Mouse (Mus musculus) adrenal gland (tissue): ENCODE results near the gene Dppa5a.
"Not testable (repeated sequence)": the region's sequence is repeated elsewhere in the genome, so short reads cannot be mapped to it uniquely, and the experiment has no call there.

Experiments
- intact Hi-C: fragments of 180-260 bp; cut with DNase I; formaldehyde crosslinking; loops from one replicate; pipeline ENCODE4 v1.15.1; 2025
- long read RNA-seq, 2 experiments: library from polyadenylated mRNA; unstranded; transcript quantifications; one replicate each; pipeline ENCODE4 v2.0.0; 2020; ENCODE audit warnings: borderline replicate concordance in 1 of 2; ENCODE audit not compliant: insufficient replicate concordance in 1 of 2

Dppa5a gene
- long read RNA-seq, experiment 1: 0 reads
- long read RNA-seq, experiment 2: 0 reads

DNA sequence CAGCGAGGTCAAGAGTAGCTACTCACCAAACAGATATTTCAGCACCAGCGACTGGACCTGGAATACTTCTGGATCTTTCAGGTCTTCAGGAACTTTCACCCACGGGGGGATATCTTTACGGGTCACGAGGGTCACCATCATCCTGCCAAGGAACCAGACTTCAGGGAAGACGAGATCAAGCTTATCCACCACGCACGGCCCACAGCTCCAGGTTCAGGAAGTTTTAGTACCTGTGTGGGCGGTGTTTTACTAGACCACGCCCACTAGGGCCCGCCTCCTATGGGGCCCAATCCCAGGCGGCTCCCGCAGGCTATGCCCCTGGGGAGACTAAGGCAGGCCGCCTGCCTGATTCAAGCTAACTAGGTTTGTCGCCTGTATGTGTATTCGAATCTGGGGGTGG is at the start of gene Dppa5a:
Gene Dppa5a (minus strand): TSS at position 219 of the 400 bp plus-strand sequence.
- intact Hi-C loops: not testable (repeated sequence)

DNA sequence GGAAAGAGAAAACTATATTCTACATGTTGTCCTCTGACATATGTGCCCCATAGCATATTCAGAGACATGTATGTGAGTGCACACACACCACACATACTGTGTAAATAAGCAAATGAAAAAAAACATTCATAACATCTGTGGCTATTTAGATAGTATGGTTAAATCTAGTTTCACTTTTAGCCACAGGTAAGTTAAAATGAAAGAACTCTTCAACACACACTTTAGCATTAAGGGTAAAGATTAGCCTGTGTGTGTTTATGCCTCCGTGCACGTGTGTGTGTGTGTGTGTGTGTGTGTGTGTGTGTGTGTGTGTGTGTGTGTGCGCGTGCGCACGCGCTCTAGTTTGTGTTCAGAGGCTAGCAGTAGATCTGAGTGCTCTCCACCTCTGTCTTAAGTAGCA is 33.6 kb upstream of the Dppa5a start:
- intact Hi-C loops: no loop called here

DNA sequence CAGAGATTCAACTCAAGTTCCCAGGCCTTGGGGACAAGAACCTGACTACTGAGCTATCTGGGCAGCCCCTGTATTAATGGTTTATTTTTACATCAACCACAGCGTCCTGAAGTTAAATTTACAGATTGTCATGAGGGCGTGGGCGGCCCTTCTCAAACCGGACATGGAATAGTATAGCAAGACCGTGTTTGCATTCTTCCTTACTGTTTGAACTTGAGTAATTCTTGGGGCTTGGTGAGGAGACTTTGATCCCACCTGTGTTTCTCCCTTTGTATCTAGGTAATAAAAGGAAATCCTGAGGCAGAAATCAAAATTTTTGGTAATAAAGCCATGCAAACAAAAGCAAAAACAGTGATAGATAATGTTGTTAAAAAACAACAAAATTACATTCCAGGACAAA is 32.6 kb upstream of the Dppa5a start:
- intact Hi-C loops: no loop called here

DNA sequence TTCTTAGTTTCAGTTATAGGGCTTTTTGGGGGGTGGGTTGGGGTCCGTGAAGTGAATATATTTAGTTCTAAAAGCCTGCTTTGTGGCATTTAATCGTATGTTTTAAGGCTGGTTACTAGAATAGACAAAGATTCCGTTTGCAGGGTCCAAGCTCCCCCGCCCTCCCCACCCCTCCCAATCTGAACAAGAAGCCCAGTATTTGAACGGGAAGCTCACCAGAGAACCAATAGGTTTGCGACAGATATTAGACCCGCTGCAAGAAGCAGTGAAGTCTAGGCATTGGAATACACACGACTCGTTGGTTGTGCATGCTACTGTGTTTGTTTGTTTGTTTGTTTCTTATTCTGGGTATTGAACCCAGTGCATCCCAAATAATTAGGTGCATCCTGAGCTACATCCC is 28.5 kb upstream of the Dppa5a start:
- intact Hi-C loops: no loop called here

DNA sequence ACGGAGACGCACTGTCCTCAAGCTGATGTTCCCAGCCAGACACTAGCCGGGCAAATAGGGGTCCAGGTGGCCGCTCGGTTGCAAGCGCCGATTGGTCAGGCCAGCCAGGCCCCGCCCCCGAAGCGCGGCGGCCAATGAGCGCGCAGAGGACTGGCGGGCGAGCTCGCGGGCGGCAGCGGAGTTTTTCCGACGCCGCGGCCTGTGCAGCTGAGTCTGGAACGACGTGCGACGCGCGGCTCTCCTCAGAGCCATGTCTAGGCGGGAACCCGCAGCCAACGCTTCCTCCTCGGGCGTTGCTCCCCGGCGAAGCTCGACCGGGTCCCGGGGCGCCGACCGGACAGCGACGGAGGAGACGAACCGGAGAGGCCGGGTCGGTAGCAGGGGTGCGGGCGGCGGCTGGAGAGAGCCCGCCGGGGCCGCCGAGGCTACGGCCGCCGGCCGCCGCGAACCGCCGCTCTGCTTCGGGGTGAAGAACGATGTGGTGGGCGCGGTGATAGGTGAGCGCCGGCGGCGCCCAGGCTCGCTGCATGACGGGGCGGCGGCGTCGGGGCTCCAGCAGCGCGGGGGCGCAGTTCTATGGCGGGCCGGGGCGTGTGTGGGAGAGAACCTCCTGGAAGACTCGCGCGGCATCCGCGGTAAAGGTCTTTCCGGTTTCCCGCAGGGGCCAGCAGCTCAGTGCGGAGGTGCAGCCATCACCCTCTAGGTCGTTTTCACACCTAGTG is 27.8 kb upstream of the Dppa5a start, which contains the start of gene Ddx43:
Gene Ddx43 (plus strand): TSS at position 148 of the 722 bp plus-strand sequence.
- intact Hi-C loops: no loop called here

DNA sequence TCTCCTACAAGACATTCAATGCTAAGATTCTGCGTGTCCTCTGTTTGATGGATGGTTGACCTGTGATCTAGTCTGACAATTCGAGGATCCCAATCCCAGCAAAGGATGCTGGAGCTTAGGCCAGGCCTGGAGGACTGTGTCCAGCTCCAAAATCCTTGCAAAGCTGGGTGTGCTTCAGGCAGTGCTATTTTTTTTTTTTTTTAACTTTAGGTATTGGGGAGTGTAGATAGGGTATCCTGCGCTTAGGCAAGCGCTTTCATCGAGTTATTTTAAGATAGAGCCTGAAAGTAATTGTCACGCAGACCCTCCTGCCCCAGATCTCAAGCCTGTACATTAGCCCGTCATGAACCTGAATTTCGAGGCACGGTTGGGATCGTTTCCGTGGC is 27.3 kb upstream of the Dppa5a start:
- intact Hi-C loops: no loop called here

DNA sequence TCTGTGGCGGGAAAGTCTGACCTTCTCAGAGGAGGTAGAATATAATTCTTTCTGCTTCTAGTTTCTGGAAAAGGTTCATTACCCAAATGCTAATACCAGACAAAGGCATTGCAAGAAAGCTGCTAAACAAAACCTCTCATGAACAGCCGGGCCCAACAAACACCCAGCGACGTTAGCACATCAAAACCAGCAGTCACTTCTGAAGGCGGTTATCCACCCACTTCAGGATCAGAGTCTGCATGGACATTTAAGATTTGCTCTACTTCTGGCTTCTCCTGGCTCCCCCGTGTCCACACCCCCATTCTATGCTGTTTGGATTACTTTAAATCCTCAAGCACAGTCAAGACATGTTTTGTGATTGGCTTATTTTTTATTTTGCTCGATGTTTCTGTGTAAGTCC is 26.6 kb upstream of the Dppa5a start:
- intact Hi-C loops: no loop called here

DNA sequence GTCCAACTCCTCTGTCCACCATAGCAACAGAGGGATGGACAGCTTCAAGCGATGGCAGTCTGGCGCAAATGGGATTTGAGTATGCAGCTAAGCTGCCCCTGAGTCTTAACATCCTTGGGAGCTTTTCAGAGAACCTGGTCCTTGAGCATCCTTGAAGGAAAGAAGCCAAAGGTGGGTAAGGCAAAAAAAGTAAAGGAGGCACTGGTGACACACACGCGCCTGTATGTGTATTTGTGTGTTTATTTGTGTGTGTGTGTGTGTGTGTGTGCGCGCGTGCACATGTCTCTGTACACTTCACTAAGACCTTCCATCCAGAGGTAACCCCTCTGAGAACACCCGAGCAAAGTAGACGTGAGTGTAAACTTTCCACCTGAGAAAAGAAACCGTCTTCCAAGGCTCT is 25.8 kb upstream of the Dppa5a start:
- intact Hi-C loops: no loop called here

DNA sequence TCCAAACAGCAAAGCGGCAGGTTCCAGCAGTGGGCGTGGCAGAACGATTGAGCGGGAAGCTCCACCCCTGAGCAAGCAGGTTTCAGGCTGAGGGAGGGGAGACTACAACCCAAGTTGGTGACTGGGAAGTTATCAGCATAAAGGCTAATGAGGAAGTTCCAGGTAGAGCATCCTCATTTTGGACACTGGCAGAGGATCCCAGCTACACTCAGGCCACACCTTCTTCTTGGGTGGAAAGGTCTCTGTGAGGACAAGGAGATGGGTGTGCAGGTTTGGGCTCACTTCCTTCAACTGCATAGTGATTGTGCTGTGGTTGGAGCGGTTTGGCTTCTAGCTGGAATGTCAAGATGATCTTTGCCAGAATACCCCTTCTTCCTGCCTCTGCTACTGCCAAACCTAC is 22.0 kb upstream of the Dppa5a start:
- intact Hi-C loops: loop anchor here (5.0 kb wide), 1 partner anchor 73 kb away; no protein-coding TSS in a partner anchor

DNA sequence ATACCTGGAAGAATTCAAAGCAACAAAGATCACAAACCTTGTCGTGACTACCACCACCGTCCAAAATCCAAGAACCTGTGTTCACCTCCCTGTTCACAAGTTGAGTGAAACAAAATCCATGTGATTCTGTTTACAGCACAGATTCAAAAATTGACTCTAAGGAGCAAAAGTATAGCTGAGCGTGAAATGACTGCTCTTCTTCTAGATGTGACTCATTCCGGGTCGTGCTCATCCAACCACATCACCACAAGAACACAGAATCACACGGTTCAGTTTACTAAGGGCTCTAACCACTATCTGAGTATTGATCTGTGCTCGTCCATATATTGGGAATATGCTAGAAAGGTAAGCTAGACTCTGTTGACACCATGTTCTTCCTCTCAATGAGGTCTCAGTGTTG is 19.0 kb upstream of the Dppa5a start:
- intact Hi-C loops: loop anchor here (5.0 kb wide), 1 partner anchor 70 kb away; no protein-coding TSS in a partner anchor

DNA sequence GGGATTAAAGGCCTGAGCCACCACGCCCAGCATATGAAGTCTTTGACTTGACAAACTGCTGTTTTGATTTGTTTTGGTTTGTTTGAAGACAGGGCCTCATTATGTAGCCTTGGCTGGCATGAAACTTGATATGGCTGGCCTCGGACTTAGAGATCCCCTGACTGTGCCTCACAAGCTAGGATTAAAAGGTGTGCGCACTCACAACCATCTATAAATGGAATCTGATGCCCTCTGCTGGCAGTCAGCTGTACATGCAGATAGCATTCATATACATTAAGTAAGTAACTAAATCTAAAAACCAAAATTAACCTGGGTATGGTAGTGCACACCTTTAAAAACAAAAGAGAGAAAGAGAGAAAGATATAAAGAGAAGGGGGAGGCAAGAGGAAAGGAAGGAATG is 17.9 kb upstream of the Dppa5a start:
- intact Hi-C loops: loop anchor here (5.0 kb wide), 1 partner anchor 69 kb away; no protein-coding TSS in a partner anchor

DNA sequence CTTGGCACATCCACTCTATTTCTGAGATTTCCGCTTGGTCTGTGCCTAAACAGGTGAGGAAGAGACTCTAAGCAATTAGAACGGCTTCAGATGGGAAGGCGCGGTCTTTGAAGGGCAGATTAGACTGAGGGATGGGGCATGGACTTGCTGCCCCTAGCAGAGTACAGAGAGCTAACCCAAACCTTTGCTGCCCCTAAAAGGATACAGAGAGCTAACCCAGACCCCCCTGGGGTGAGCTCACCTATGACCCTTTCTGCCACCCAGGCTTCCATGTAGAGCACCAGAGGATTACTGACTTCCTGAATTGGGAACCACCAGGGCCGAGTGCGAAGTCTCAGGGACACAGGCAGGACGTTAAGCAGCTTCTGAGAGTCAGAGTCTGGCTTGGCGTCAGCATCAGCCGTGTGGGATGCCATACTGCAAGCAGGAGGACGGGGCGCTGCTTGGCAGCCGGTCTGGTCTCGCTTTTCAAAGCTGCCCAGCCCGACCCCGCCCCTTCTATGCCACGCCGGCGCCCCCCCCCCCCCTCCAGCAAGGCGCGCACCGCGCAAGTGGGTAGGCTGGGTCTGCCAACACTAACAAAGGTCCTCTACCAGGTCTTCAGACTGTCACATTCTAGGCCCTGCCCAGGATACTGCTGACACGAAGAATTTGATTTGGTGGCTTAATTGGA is 10.3 kb upstream of the Dppa5a start, which contains the start of gene Ooep:
Gene Ooep (minus strand): TSS at position 613 of the 673 bp plus-strand sequence.
- intact Hi-C loops: no loop called here

DNA sequence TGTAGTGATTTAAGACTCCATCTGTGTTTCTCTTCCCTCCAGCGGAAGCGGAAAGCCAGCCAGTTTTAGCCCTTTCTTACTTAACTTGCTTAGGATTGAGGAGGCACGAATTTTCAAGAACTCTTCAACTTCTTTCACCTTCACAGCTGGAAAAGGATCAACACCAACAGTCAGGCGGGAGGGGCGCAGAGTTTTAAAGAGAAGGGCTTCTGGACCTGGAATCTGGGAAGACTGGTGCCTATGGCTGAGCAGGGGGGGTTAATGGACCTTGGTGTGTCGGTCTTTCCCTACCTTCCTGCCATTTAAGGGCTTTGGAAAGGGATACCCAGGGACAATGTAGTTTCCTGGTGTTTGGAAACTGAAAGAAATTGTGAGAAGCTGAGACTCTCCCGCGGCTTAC is 9.6 kb upstream of the Dppa5a start:
- intact Hi-C loops: no loop called here

DNA sequence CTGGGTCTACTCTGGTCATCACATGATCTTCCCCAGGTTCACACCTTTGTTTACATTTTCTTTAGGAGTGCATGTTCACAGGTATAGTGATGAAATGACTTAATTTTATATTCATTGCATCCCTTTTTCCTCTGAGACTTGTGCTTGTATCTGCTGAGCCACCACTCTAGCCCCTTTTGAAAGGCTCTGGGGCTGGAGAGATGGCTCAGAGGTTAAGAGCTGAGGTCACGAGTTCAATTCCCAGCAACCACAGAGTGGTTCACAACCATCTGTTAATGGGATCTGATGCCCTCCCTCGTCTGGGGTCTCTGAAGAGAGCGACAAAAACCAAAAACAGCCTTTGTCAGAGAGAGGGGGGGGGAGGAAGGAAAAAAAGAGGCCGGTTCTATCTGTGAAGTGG is 7.5 kb upstream of the Dppa5a start:
- intact Hi-C loops: no loop called here

DNA sequence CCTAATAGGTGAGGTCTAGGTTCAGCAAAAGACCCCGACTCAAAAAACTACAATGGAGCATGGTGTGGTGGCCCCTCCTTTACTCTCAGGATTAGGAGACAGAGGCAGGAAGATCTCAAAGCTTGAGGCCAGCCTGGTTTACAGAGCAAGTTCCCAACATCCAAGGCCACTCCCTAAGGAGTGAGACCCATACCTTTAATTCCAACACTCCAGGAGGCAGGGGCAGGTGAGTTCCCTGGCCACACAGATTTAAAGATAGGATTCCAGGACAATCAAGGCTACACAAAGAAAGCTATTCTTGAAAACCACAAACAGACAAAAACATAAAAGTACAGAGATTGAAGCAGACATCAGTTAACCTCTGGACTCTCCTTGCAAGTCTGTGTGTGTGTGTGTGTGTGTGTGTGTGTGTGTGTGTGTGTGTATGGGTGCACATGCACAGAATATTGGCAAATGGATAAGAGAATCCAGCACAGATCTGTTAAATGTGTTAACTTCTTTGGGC is 7.0 kb upstream of the Dppa5a start:
- intact Hi-C loops: no loop called here

DNA sequence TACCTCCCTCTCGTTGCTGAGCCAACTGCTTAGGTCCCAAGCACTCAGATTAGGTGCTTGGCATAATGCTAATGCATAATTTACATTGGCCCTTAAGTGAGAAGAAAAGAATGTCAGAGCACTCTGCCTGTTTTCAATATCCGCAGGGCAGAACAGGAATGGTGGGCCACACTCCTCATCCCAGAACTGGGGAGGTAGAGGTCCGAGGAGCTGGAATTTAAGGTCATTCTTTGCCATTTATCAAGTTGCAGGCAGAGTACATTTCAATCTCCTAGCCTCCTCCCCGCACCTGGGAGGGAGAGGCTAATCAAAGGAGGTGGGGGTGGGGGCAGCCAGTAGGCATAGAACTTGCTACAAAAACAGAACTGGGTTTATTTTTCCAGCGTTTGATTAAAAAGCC is 6.4 kb upstream of the Dppa5a start:
- intact Hi-C loops: no loop called here

DNA sequence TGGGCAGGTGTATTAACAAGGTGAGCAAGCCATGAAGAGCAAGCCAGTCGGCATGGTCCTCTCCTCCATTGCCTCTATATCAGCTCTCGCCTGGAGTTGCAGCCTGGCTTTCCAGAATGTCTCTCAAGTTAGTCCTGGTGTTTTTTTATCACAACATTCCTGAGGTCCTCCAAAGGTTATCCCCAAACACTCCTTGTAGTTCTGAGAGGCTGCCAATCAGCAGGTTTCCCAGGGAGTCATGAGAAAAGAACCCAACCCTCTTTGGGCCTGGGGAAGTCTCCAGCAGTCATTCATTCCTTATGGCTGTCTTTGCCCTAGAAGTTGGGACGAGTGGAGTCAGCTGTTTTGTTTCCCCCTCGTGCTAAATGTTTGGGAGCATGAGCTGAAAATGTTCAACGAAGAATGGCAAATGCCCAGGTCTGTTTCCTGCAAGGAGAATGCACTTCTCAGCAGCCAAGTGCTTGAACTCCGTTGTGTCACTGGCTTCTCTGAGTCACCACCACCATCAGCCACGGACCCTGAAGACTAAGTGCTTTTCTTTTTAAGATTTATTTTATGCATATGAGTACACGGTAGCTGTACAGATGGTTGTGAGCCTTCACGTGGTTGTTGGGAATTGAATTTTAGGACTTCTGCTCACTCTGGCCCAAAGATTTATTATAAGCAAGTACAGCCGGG is 5.0 kb upstream of the Dppa5a start:
- intact Hi-C loops: no loop called here

DNA sequence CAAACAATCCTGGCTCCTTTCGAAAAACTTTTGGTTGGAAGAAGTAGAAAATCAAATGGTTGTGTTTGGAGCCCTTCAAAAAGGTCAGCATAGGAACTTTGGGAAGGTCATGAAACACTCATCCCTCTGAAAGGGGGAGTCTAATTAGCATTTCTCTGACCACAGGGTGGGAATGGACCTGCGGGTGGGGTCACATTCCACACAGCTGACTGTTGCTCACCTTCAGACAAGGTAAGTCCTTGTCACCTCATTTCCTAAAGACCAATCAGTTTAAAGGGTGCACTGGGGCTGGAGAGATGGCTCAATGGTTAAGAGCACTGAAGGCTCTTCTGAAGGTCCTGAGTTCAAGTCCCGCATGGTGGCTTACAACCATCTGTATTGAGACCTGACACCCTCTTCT is 3.5 kb upstream of the Dppa5a start:
- intact Hi-C loops: no loop called here

DNA sequence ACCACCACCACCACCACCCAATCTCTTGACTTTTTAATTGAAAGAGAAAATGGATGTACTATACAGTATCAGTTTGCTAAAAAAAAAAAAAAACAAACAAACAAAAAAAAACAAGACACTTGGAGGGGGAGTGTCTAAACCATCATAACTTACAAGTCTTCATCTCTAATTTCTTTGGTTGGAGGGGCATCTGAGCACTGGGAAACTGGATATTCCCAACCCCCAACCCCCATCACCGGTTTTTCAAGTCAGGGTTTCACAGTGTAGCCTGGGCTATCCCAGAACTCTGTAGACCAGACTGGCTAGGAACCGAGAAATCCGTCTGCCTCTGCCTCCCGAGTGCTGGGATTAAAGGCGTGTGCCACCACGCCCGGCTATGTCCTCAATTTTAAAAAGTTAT is 1.8 kb upstream of the Dppa5a start:
- intact Hi-C loops: no loop called here

DNA sequence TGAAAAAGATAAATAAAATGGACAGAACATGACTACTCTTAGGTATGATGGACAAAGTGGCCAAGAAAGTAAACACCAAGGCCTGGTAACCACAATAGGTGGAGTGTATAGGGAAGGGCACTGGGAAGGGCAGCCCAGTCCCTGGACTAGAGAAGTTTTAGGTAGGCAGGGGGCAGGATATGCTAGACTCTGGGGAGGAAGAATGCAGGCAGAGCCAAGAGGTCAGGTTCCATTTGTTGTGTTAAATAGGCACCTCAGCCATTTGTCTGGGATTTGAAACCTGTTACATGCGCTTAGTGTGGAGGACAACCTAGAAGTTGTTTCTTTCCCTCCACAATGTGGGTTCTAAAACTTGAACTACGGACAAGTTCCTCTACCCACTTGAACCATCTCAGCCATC is 1.4 kb upstream of the Dppa5a start:
- intact Hi-C loops: no loop called here

DNA sequence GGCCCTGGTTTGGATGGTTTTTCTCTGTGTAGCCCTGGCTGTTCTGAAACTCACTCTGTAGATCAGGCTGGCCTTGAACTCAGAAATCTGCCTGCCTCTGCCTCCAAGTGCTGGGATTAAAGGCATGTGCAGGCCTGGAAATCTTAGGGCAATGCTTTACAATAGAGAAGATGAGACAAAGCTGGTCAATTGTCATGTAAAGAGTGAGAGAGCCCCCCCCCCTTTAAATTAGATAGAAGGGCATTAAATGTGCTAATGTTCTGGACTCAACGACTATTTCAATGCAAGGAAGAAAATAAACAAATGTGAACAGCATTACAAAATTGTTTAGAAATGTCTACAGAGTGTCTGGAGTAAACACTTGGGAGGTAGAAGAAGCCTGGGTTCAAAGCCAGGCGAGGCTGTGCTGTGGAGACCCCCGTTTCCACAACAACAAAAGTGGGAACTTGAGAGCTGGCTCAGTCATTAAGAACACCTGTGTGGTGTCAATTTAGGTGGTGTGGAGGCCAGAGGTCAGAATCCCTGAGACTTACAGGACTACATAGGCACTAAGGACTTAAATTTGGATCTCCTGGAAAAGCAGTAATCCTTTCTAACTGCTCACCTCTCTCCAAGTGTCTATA is 805 bp upstream of the Dppa5a start:
- intact Hi-C loops: no loop called here
